Mouse (Mus musculus) thymus, postnatal 25 days (tissue): ENCODE measurements around the gene Gm17349.
A peak's percentile ranks its signal among the peaks of the same experiment; 100 is the strongest.
"Not testable (repeated sequence)": the region's sequence is repeated elsewhere in the genome, so short reads cannot be mapped to it uniquely, and the experiment has no call there.

Experiments used
- DNase-seq: peaks from one replicate; pipeline ENCODE4 v3.0.0; 2022

Gm17349 gene

GRCm38 (mm10) chr15:99717386-99718334 is 12.4 kb upstream of the Gm17349 start, which contains the start of gene Gpd1:
Gpd1 (plus strand) TSS chr15:99717515.
- no peak for DNase-seq

- no peak for DNase-seq
Observed at GRCm38 (mm10) chr15:99716814-99717213, 11.5 kb upstream of the Gm17349 start.

- no peak for DNase-seq
Observed at GRCm38 (mm10) chr15:99715982-99716746, 10.9 kb upstream of the Gm17349 start.

- DNase-seq, result no peak
Observed at GRCm38 (mm10) chr15:99715361-99715865, 10.1 kb upstream of the Gm17349 start.

GRCm38 (mm10) chr15:99714858-99715257 is 9.6 kb upstream of the Gm17349 start:
- DNase-seq, result peak; percentile 71

GRCm38 (mm10) chr15:99714206-99714605 is 8.9 kb upstream of the Gm17349 start:
- no peak for DNase-seq

GRCm38 (mm10) chr15:99713569-99713968 is 8.3 kb upstream of the Gm17349 start:
- DNase-seq, result no peak

- DNase-seq, result no peak
Observed at GRCm38 (mm10) chr15:99712666-99713559, 7.6 kb upstream of the Gm17349 start.

GRCm38 (mm10) chr15:99711491-99711890 is 6.2 kb upstream of the Gm17349 start:
- no peak for DNase-seq

GRCm38 (mm10) chr15:99710221-99711190 is 5.2 kb upstream of the Gm17349 start:
- no peak for DNase-seq

GRCm38 (mm10) chr15:99708176-99708575 is 2.9 kb upstream of the Gm17349 start:
- no peak for DNase-seq

- no peak for DNase-seq
Observed at GRCm38 (mm10) chr15:99704881-99705280, 409 bp downstream of the Gm17349 start.

- no peak for DNase-seq
Observed at GRCm38 (mm10) chr15:99704041-99704681, 1.1 kb downstream of the Gm17349 start.

GRCm38 (mm10) chr15:99703676-99704040 is 1.6 kb downstream of the Gm17349 start:
- no peak for DNase-seq

- DNase-seq, result no peak
Observed at GRCm38 (mm10) chr15:99703104-99703503, 2.2 kb downstream of the Gm17349 start.

GRCm38 (mm10) chr15:99701999-99702900 is 3.0 kb downstream of the Gm17349 start, which contains the start of gene Smarcd1:
Smarcd1 (plus strand) TSS chr15:99702129.
- DNase-seq, result peak; percentile 95

GRCm38 (mm10) chr15:99701640-99701998 is 3.7 kb downstream of the Gm17349 start:
- DNase-seq, result not testable (repeated sequence)

GRCm38 (mm10) chr15:99700219-99701106 is 4.8 kb downstream of the Gm17349 start:
- no peak for DNase-seq

- no peak for DNase-seq
Observed at GRCm38 (mm10) chr15:99699715-99700114, 5.6 kb downstream of the Gm17349 start.
